Mouse (Mus musculus) layer of hippocampus, postnatal 25 days (tissue): Measurements from ENCODE around the gene Aass. TPM values are rescaled to one million over a fixed set of nuclear protein-coding genes. Genes with fewer than 3 reads are reported as not detected.

Experiments used
- DNase-seq, 2 experiments: peaks; one replicate each; pipeline ENCODE4 v3.0.0; 2022; ENCODE audit warnings: mixed read lengths in 2 of 2, low spot score in 1 of 2; ENCODE audit errors: extremely low spot score in 1 of 2
- total RNA-seq, 2 experiments: library from RNA; stranded (reverse); gene quantifications; 2 replicates each; pipeline ENCODE4 v1.2.3; 2021

Gene Aass
- total RNA-seq, 2 experiments from 2014 or later, result 4.1 to 4.3 TPM

DNA sequence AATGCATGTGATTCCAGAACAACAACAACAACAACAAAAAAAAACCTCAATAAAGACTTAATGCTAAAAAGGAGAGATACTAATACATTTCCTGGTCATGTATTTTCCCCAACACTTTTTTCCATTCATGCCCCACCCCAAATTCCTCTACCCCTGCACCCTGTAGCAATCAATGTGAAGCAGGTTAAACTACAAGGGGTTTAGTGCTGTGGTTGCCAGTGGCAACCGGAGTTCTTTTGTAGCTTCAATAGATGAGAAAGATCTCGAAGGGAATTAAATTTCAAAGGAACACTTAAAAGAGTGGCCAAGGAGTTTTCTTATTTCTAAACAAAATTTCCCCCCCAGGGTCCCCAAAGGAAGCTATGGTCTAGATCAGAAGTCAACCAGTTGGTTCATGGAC, 56.7 kb downstream of the Aass start:
- DNase-seq, result no peak

DNA sequence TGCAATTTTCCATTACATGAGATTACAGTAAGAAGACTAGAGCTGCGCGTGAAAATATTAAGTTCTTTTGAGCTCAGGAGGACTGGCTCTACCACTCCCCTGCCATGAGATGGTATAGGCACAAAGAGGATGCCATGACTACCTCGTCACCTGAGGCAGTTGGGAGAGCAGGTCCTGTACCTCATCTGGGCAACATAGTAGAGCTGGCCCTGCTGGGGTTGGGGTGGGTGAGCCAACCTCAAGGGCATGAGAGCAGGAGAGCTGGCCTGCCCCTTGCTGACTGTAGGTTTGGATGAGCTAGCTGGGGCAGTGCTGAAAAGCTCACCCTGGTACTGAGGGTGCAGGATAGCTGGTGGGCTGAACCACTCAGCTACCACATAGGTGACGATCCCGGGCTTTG, 77.1 kb downstream of the Aass start:
- no peak for DNase-seq

DNA sequence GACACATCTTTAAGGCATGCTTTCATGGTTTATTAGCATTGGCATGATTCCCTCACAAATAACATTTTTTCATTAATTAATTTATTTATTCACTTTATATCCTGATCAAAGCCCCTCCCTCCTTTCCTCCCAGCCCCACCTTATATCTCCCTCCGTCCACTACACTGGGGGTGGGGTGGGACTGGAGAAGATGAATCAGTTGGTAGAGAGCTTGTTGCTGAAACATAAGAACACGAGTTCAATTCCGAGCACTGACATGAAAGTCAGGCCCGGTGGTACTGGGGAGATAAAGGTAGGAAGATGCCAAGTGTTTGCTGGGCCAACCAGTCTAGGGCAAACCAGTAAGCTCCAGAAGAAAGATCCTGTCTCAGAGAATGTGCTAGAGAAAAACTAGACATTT, 84.0 kb downstream of the Aass start:
- no peak for DNase-seq

DNA sequence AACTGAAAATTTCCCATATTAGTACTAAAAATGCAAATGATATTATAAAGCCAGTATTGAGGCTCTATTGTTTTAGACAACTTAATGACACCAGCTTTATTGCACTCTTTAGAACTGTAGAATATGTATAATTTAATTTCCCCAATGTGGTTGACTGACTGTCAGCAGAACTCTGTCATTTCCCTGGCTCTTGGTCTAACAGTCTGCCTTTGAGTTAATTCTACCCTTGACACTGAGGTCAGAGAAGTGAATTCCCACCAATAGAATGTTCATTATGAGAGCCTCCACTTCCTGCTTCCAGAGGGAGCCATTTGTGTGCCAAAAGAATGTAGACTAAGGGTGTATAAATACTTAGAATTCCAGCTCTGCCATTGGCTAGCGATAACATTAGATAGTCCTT, 104.5 kb downstream of the Aass start:
- DNase-seq, result no peak

Other genes starting within 250 kb of the Aass start
- gene Fezf1, start 115.4 kb upstream of the Aass start, total RNA-seq, result not detected